Mouse (Mus musculus) hindbrain, embryonic 14.5 days (tissue): ENCODE data around the gene Spns1. TPM values are rescaled to one million over a fixed set of nuclear protein-coding genes. Genes with fewer than 3 reads are reported as not detected.
"Not testable (repeated sequence)": the region's sequence is repeated elsewhere in the genome, so short reads cannot be mapped to it uniquely, and the experiment has no call there.

Experiments
- ATAC-seq: fragments of 200-750 bp; cut with Nextera tagmentation; 2 replicates; pipeline ENCODE4 v1.8.0; 2017; ENCODE audit warnings: moderate number of reproducible peaks, mild to moderate bottlenecking, moderate TSS enrichment, moderate library complexity; ENCODE audit not compliant: low FRiP score
- DNase-seq: peaks from one replicate; pipeline ENCODE4 v3.0.0-alpha.2; 2015; ENCODE audit warnings: low spot score
- H3K27ac ChIP-seq: fragments of 300-500 bp; sonication (generic); 2 replicates; pipeline ENCODE4 v1.5.1; 2014; ENCODE audit warnings: mild to moderate bottlenecking, moderate library complexity
- H3K27me3 ChIP-seq: fragments of 300-500 bp; sonication (generic); 2 replicates; pipeline ENCODE4 v1.6.1; 2014; ENCODE audit warnings: mild to moderate bottlenecking, low read length, mixed read lengths; ENCODE audit not compliant: control insufficient read depth, insufficient read depth
- H3K36me3 ChIP-seq: fragments of 300-500 bp; sonication (generic); replicated peaks from 2 replicates; pipeline ENCODE4 v1.6.1; 2014; ENCODE audit not compliant: control insufficient read depth, insufficient read depth
- H3K4me1 ChIP-seq: fragments of 300-500 bp; sonication (generic); replicated peaks from 2 replicates; pipeline ENCODE4 v1.6.1; 2014; ENCODE audit warnings: antibody characterized with exemption, low read length, mixed read lengths; ENCODE audit not compliant: control insufficient read depth, insufficient read depth
- H3K4me2 ChIP-seq: fragments of 300-500 bp; sonication (generic); replicated peaks from 2 replicates; pipeline ENCODE4 v1.6.1; 2014; ENCODE audit warnings: mild to moderate bottlenecking, moderate library complexity
- H3K4me3 ChIP-seq: fragments of 300-500 bp; sonication (generic); replicated peaks from 2 replicates; pipeline ENCODE4 v1.5.1; 2014; ENCODE audit warnings: mild to moderate bottlenecking, low read length
- H3K9ac ChIP-seq: fragments of 300-500 bp; sonication (generic); 2 replicates; pipeline ENCODE4 v1.6.1; 2014
- H3K9me3 ChIP-seq: fragments of 300-500 bp; sonication (generic); 2 replicates; pipeline ENCODE4 v1.6.1; 2016; ENCODE audit warnings: low read length; ENCODE audit not compliant: control insufficient read depth
- WGBS: fragments of 180-500 bp; shearing (Covaris S2); extraction: QIAGEN DNeasy Blood & Tissue Kit; methylation state at CpG from one replicate; pipeline ENCODE4 v1.1.7; 2014; 5-methylcytosine and 5-hydroxymethylcytosine counted together
- polyA plus RNA-seq: library from polyadenylated mRNA; unstranded; fragments of >200 nt; fragmentation: Nextera tagmentation; extraction: Ambion mirVana; gene quantifications from 2 replicates; pipeline ENCODE4 v1.2.1, GENCODE M21; 2014

Gene Spns1
- polyA plus RNA-seq, 1 experiment from 2014 or later = 64.5 TPM

GRCm38 (mm10) chr7:126408686-126409085, 31.4 kb upstream of the Spns1 start:
- ATAC-seq (no peak), DNase-seq (no peak)
- Histone ChIP-seq H3K27ac (no peak overlapping the region), H3K9me3 (no peaks in the 10 kb centered on the region), H3K4me1 (no peaks in the 10 kb centered on the region), H3K36me3 (no peaks in the 10 kb centered on the region), H3K9ac (no peak overlapping the region), H3K27me3 (no peaks in the 10 kb centered on the region), H3K4me2 (no peak overlapping the region), H3K4me3 (no peak overlapping the region)
- WGBS = 87% methylated on average over 2 of the region's 2 CpGs

GRCm38 (mm10) chr7:126402518-126402917, 25.3 kb upstream of the Spns1 start:
- not testable (repeated sequence) for H3K9me3 ChIP-seq, H3K27me3 ChIP-seq, H3K4me3 ChIP-seq, H3K4me2 ChIP-seq, ATAC-seq, H3K4me1 ChIP-seq, H3K9ac ChIP-seq, H3K36me3 ChIP-seq, DNase-seq, H3K27ac ChIP-seq
- WGBS = 75% methylated on average over 7 of the region's 8 CpGs

- Histone ChIP-seq H3K9ac (no peak overlapping the region), H3K27me3 (no peaks in the 10 kb centered on the region), H3K4me2 (no peak overlapping the region), H3K4me1 (peaks cover 7% of the 10 kb centered on the region; the same call in 1 of the 2 replicates), H3K9me3 (no peaks in the 10 kb centered on the region), H3K27ac (no peak overlapping the region), H3K36me3 (no peaks in the 10 kb centered on the region), H3K4me3 (no peak overlapping the region)
- 8% methylated on average over 5 of the region's 5 CpGs for WGBS
- DNase-seq (peak; percentile 83), ATAC-seq (no peak)
These were observed 22.3 kb upstream of the Spns1 start for GRCm38 (mm10) chr7:126399548-126399947.

- WGBS = 96% methylated on average over 4 of the region's 4 CpGs
- Histone ChIP-seq H3K27ac (no peak overlapping the region), H3K36me3 (no peaks in the 10 kb centered on the region), H3K27me3 (no peaks in the 10 kb centered on the region), H3K9me3 (no peaks in the 10 kb centered on the region), H3K9ac (no peak overlapping the region), H3K4me3 (no peak overlapping the region), H3K4me1 (peaks cover 7% of the 10 kb centered on the region; the same call in 1 of the 2 replicates), H3K4me2 (no peak overlapping the region)
- ATAC-seq (no peak), DNase-seq (no peak)
These were observed 20.6 kb upstream of the Spns1 start for GRCm38 (mm10) chr7:126397822-126398221.

GRCm38 (mm10) chr7:126397221-126397620, 20.0 kb upstream of the Spns1 start:
- Histone ChIP-seq H3K36me3 (no peaks in the 10 kb centered on the region), H3K4me3 (no peak overlapping the region), H3K9ac (no peak overlapping the region), H3K27me3 (no peaks in the 10 kb centered on the region), H3K9me3 (no peaks in the 10 kb centered on the region), H3K4me2 (peak overlapping the region; percentile 38), H3K27ac (no peak overlapping the region), H3K4me1 (peaks cover 7% of the 10 kb centered on the region; the same call in 1 of the 2 replicates)
- no peak for ATAC-seq
- 58% methylated on average over 6 of the region's 6 CpGs for WGBS
- no peak for DNase-seq

GRCm38 (mm10) chr7:126396298-126397119, 19.3 kb upstream of the Spns1 start, which contains the start of gene Nfatc2ip:
TSS of gene Nfatc2ip (minus strand) at chr7:126396737.
- Histone ChIP-seq H3K9ac (peak within 1 kb of the TSS; percentile 67), H3K27me3 (no peaks in the 10 kb centered on the region), H3K4me3 (peak within 1 kb of the TSS; percentile 75), H3K4me2 (peak within 1 kb of the TSS; percentile 64), H3K9me3 (no peaks in the 10 kb centered on the region), H3K4me1 (peaks cover 7% of the 10 kb centered on the region; the same call in 1 of the 2 replicates), H3K27ac (0 out of 2 replicates have a peak within 1 kb of the TSS, but pooled peaks have one; percentile 41), H3K36me3 (0 out of 2 replicates have a peak, but pooled peaks cover under 1% of the 10 kb centered on the region)
- ATAC-seq = peak; percentile 100
- WGBS = 1% methylated on average over 58 of the region's 59 CpGs
- peak; percentile 100 for DNase-seq

- WGBS = 92% methylated on average over 7 of the region's 7 CpGs
- not testable (repeated sequence) for DNase-seq, ATAC-seq, H3K4me1 ChIP-seq, H3K4me2 ChIP-seq, H3K9ac ChIP-seq, H3K9me3 ChIP-seq, H3K27ac ChIP-seq, H3K4me3 ChIP-seq, H3K27me3 ChIP-seq
- H3K36me3 ChIP-seq = peaks cover 28% of the 10 kb centered on the region
These were observed 15.0 kb upstream of the Spns1 start for GRCm38 (mm10) chr7:126392086-126392884.

- Histone ChIP-seq H3K4me2 (no peak overlapping the region), H3K9ac (no peak overlapping the region), H3K27me3 (no peaks in the 10 kb centered on the region), H3K4me3 (no peak overlapping the region), H3K4me1 (no peaks in the 10 kb centered on the region), H3K9me3 (no peaks in the 10 kb centered on the region), H3K27ac (no peak overlapping the region), H3K36me3 (peaks cover 55% of the 10 kb centered on the region)
- 100% methylated on average over 1 of the region's 1 CpGs for WGBS
- ATAC-seq (no peak), DNase-seq (no peak)
These were observed 10.9 kb upstream of the Spns1 start for GRCm38 (mm10) chr7:126388185-126388584.

GRCm38 (mm10) chr7:126383565-126383964, 6.3 kb upstream of the Spns1 start:
- no peak overlapping the region for H3K4me2 ChIP-seq
- H3K27me3 ChIP-seq = no peaks in the 10 kb centered on the region
- H3K36me3 ChIP-seq = peaks cover 37% of the 10 kb centered on the region
- H3K4me3 ChIP-seq = no peak overlapping the region
- ATAC-seq (no peak), DNase-seq (no peak)
- WGBS = 91% methylated on average over 5 of the region's 5 CpGs
- H3K4me1 ChIP-seq = 0 out of 2 replicates have a peak, but pooled peaks cover under 1% of the 10 kb centered on the region
- H3K27ac ChIP-seq = no peak overlapping the region
- H3K9ac ChIP-seq = no peak overlapping the region
- H3K9me3 ChIP-seq = no peaks in the 10 kb centered on the region
